Mouse (Mus musculus) megakaryocyte, embryonic 14.5 days (primary cell): ENCODE data around the gene Tns3. TPM values are rescaled to one million over a fixed set of nuclear protein-coding genes. Genes with fewer than 3 reads are reported as not detected.
"Not testable (repeated sequence)": the region's sequence is repeated elsewhere in the genome, so short reads cannot be mapped to it uniquely, and the experiment has no call there.

ENCODE experiments used
- H3K27me3 ChIP-seq: replicated peaks from 2 replicates; pipeline ENCODE3; 2012; ENCODE audit warnings: inconsistent platforms
- H3K36me3 ChIP-seq: replicated peaks from 2 replicates; pipeline ENCODE3; 2012; ENCODE audit warnings: low read length, inconsistent platforms, mixed read lengths
- H3K4me1 ChIP-seq: 2 replicates; pipeline ENCODE4 v1.6.1; 2012; ENCODE audit warnings: inconsistent platforms
- H3K4me3 ChIP-seq: replicated peaks from 2 replicates; pipeline ENCODE3; 2012; ENCODE audit warnings: moderate library complexity, mild to moderate bottlenecking, inconsistent platforms
- H3K9me3 ChIP-seq: 2 replicates; pipeline ENCODE4 v1.6.1; 2012; ENCODE audit warnings: inconsistent platforms
- FLI1 ChIP-seq: IDR thresholded peaks from 2 replicates; pipeline ENCODE4 v1.6.1; 2012; ENCODE audit warnings: low read length, inconsistent platforms, mixed read lengths
- GATA1 ChIP-seq: IDR thresholded peaks from 3 replicates; pipeline ENCODE4 v1.6.1; 2012; ENCODE audit warnings: mixed read lengths, low read length, inconsistent platforms, borderline replicate concordance
- polyA plus RNA-seq: library from polyadenylated mRNA; stranded (reverse); fragments of >175 nt; gene quantifications from 2 replicates; pipeline ENCODE4 v1.2.3, GENCODE M21; 2012; ENCODE audit warnings: low replicate concordance; ENCODE audit not compliant: insufficient read depth

Gene Tns3
- polyA plus RNA-seq, 1 experiment, result 1.7 TPM

- no peak for TF ChIP-seq GATA1
- no peak for TF ChIP-seq FLI1
- H3K27me3 ChIP-seq, result no peaks in the 10 kb centered on the region
Observed at GRCm38 (mm10) chr11:8545798-8546197, 118.5 kb downstream of the Tns3 start.

GRCm38 (mm10) chr11:8544355-8544754 is 120.0 kb downstream of the Tns3 start:
- H3K27me3 ChIP-seq, result no peaks in the 10 kb centered on the region

More at GRCm38 (mm10) chr11:8545798-8546197, 118.5 kb downstream of the Tns3 start:
- Histone ChIP-seq H3K36me3 (no peaks in the 10 kb centered on the region), H3K9me3 (0 out of 2 replicates have a peak, but pooled peaks cover 3% of the 10 kb centered on the region), H3K4me3 (no peak overlapping the region), H3K4me1 (no peaks in the 10 kb centered on the region)

GRCm38 (mm10) chr11:8541222-8541815 is 123.0 kb downstream of the Tns3 start:
- Histone ChIP-seq H3K36me3 (no peaks in the 10 kb centered on the region), H3K4me1 (no peaks in the 10 kb centered on the region), H3K9me3 (no peaks in the 10 kb centered on the region), H3K4me3 (no peak overlapping the region), H3K27me3 (no peaks in the 10 kb centered on the region)
- TF ChIP-seq GATA1, result no peak
- no peak for TF ChIP-seq FLI1

More at GRCm38 (mm10) chr11:8544355-8544754, 120.0 kb downstream of the Tns3 start:
- no peaks in the 10 kb centered on the region for H3K9me3 ChIP-seq
- no peak for TF ChIP-seq FLI1
- no peak for TF ChIP-seq GATA1
- H3K36me3 ChIP-seq, result no peaks in the 10 kb centered on the region
- H3K4me3 ChIP-seq, result no peak overlapping the region
- H3K4me1 ChIP-seq, result no peaks in the 10 kb centered on the region

- no peaks in the 10 kb centered on the region for H3K9me3 ChIP-seq
- H3K36me3 ChIP-seq, result no peaks in the 10 kb centered on the region
Observed at GRCm38 (mm10) chr11:8539593-8540265, 124.6 kb downstream of the Tns3 start.

GRCm38 (mm10) chr11:8537013-8537614 is 127.2 kb downstream of the Tns3 start:
- Histone ChIP-seq H3K4me1 (no peaks in the 10 kb centered on the region), H3K36me3 (no peaks in the 10 kb centered on the region)

More at GRCm38 (mm10) chr11:8539593-8540265, 124.6 kb downstream of the Tns3 start:
- H3K4me1 ChIP-seq, result no peaks in the 10 kb centered on the region
- no peaks in the 10 kb centered on the region for H3K27me3 ChIP-seq
- no peak for TF ChIP-seq GATA1
- no peak for TF ChIP-seq FLI1
- H3K4me3 ChIP-seq, result no peak overlapping the region

GRCm38 (mm10) chr11:8534893-8535292 is 129.4 kb downstream of the Tns3 start:
- Histone ChIP-seq H3K36me3 (no peaks in the 10 kb centered on the region), H3K27me3 (peaks cover 3% of the 10 kb centered on the region), H3K9me3 (no peaks in the 10 kb centered on the region), H3K4me3 (no peak overlapping the region), H3K4me1 (no peaks in the 10 kb centered on the region)
- TF ChIP-seq FLI1 (no peak), GATA1 (no peak)

More at GRCm38 (mm10) chr11:8537013-8537614, 127.2 kb downstream of the Tns3 start:
- Histone ChIP-seq H3K4me3 (no peak overlapping the region), H3K9me3 (no peaks in the 10 kb centered on the region), H3K27me3 (no peaks in the 10 kb centered on the region)
- TF ChIP-seq GATA1 (no peak), FLI1 (no peak)

GRCm38 (mm10) chr11:8532771-8533170 is 131.6 kb downstream of the Tns3 start:
- H3K36me3 ChIP-seq, H3K27me3 ChIP-seq, H3K9me3 ChIP-seq, H3K4me3 ChIP-seq, H3K4me1 ChIP-seq: not testable (repeated sequence)

- H3K4me3 ChIP-seq, result no peak overlapping the region
- H3K36me3 ChIP-seq, result no peaks in the 10 kb centered on the region
- H3K9me3 ChIP-seq, result no peaks in the 10 kb centered on the region
- H3K4me1 ChIP-seq, result no peaks in the 10 kb centered on the region
- TF ChIP-seq GATA1, result no peak
- TF ChIP-seq FLI1, result no peak
- peaks cover 3% of the 10 kb centered on the region for H3K27me3 ChIP-seq
Observed at GRCm38 (mm10) chr11:8532112-8532747, 132.1 kb downstream of the Tns3 start.

GRCm38 (mm10) chr11:8530506-8530905 is 133.8 kb downstream of the Tns3 start:
- peaks cover 3% of the 10 kb centered on the region for H3K27me3 ChIP-seq
- TF ChIP-seq FLI1 (no peak), GATA1 (no peak)
- H3K4me3 ChIP-seq, result no peak overlapping the region
- no peaks in the 10 kb centered on the region for H3K4me1 ChIP-seq
- H3K9me3 ChIP-seq, result no peaks in the 10 kb centered on the region
- H3K36me3 ChIP-seq, result no peaks in the 10 kb centered on the region

- H3K9me3 ChIP-seq, result no peaks in the 10 kb centered on the region
- no peak overlapping the region for H3K4me3 ChIP-seq
- no peak for TF ChIP-seq GATA1
- peaks cover 3% of the 10 kb centered on the region for H3K27me3 ChIP-seq
- no peaks in the 10 kb centered on the region for H3K36me3 ChIP-seq
- no peaks in the 10 kb centered on the region for H3K4me1 ChIP-seq
Observed at GRCm38 (mm10) chr11:8530036-8530435, 134.3 kb downstream of the Tns3 start.
